In the genomic region with DNA sequence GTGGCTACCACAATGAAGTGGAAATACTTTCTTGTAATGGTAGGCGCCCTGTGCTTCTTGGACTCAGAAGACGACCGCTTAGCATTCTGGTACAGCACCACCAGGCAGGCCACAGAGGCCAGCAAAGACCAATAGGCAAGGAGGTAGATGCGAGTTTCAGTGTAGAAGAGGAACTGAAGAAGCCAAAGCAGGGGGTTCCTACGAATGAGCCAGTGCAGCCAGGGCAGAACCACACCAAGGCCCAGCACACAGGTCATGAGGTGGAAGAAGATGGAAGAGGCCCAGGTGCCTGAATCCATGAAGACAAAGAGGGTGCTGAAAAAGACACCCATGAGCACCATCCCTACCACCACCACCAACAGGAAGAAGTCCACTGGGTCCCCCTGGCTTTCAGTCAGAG, we compare ENCODE assay signal across 9 mouse cellular contexts. TPM values are rescaled to one million over a fixed set of nuclear protein-coding genes. Genes with fewer than 3 reads are reported as not detected.
DNase-seq lines count a peak whose midpoint lies in the region; ATAC-seq and TF ChIP-seq lines count a peak whose summit lies in the region.
"Had no signal": no experiment of that assay in that cellular context is flagged by ENCODE, and none has a peak within 500 bp of the region (broad histone marks: within the 10 kb centered on the region; RNA-seq: fewer than 3 reads in every experiment).

No protein-coding gene starts in this region.

- no peak for TF ChIP-seq CTCF in stomach, postnatal 0 days (IDR thresholded peaks at IDR 0.05; ENCODE audit: low read depth)
- no peak for TF ChIP-seq CTCF in layer of hippocampus, adult 2 months (conservative IDR thresholded peaks at IDR 0.05)

- peaks cover 17% of the 10 kb centered on the region for H3K4me1 ChIP-seq in lung, embryonic 16.5 days (replicated peaks; ENCODE audit: control insufficient read depth, insufficient read depth, low read length)
- peaks cover 22% of the 10 kb centered on the region for H3K4me1 ChIP-seq in forebrain, embryonic 12.5 days
- peaks cover 35% of the 10 kb centered on the region for H3K4me1 ChIP-seq in liver, embryonic 12.5 days
- peaks cover 5% of the 10 kb centered on the region; the same call in 1 of the 2 replicates for H3K4me1 ChIP-seq in stomach, postnatal 0 days (replicated peaks; ENCODE audit: control insufficient read depth, insufficient read depth)

- no peak for DNase-seq in lung, postnatal 10 days
- DNase-seq in stomach, postnatal 0 days (ENCODE audit: low spot score), result no peak
- DNase-seq in layer of hippocampus, adult 2 months (ENCODE audit: low spot score in 2 of 2), result no peak
- DNase-seq in left cerebral cortex, adult 8-10 months (ENCODE audit: low spot score in 2 of 2), result no peak
- DNase-seq: kidney, adult 18-20 months had no signal

- WGBS in lung, embryonic 16.5 days, result 85% methylated on average over 5 of the region's 5 CpGs
- WGBS in forebrain, embryonic 12.5 days, result 88% methylated on average over 5 of the region's 5 CpGs
- 72% methylated on average over 5 of the region's 5 CpGs for WGBS in liver, embryonic 12.5 days (ENCODE audit: insufficient replicate concordance)
- 88% methylated on average over 5 of the region's 5 CpGs for WGBS in stomach, postnatal 0 days

- H3K4me3 ChIP-seq in lung, embryonic 16.5 days (ENCODE audit: low read length), result peak overlapping the region; percentile 92
- H3K4me3 ChIP-seq in forebrain, embryonic 12.5 days (replicated peaks), result peak overlapping the region; percentile 96
- peak overlapping the region; percentile 91 for H3K4me3 ChIP-seq in liver, embryonic 12.5 days
- H3K4me3 ChIP-seq in stomach, postnatal 0 days (ENCODE audit: low read depth, low read length), result peak overlapping the region; percentile 85; the same call in 1 of the 2 replicates
- no peak overlapping the region; the same call in 1 of the 2 replicates for H3K4me3 ChIP-seq in layer of hippocampus, adult 2 months

- no peaks in the 10 kb centered on the region for H3K9me3 ChIP-seq in lung, embryonic 16.5 days (ENCODE audit: control insufficient read depth, low read length)
- no peaks in the 10 kb centered on the region for H3K9me3 ChIP-seq in forebrain, embryonic 12.5 days
- H3K9me3 ChIP-seq in liver, embryonic 12.5 days (replicated peaks), result 0 out of 2 replicates have a peak, but pooled peaks cover 3% of the 10 kb centered on the region
- H3K9me3 ChIP-seq in stomach, postnatal 0 days (ENCODE audit: control insufficient read depth, low read length), result no peaks in the 10 kb centered on the region

- H3K27me3 ChIP-seq in lung, embryonic 16.5 days (ENCODE audit: control insufficient read depth, insufficient read depth, low read depth, low read length), result no peaks in the 10 kb centered on the region
- no peaks in the 10 kb centered on the region for H3K27me3 ChIP-seq in forebrain, embryonic 12.5 days
- no peaks in the 10 kb centered on the region for H3K27me3 ChIP-seq in liver, embryonic 12.5 days (replicated peaks)
- no peaks in the 10 kb centered on the region for H3K27me3 ChIP-seq in stomach, postnatal 0 days (ENCODE audit: control insufficient read depth, insufficient read depth, low read length)

- ATAC-seq in lung, embryonic 16.5 days (ENCODE audit: low read depth), result no peak
- ATAC-seq in forebrain, embryonic 12.5 days (ENCODE audit: low FRiP score), result no peak
- ATAC-seq in liver, embryonic 12.5 days, result no peak
- ATAC-seq in stomach, postnatal 0 days (ENCODE audit: low FRiP score, low TSS enrichment), result no peak

- H3K9ac ChIP-seq in lung, embryonic 16.5 days (ENCODE audit: low read length), result no peak overlapping the region
- H3K9ac ChIP-seq in forebrain, embryonic 12.5 days, result peak overlapping the region; percentile 90; the same call in 1 of the 2 replicates
- H3K9ac ChIP-seq in liver, embryonic 12.5 days, result peak overlapping the region; percentile 94
- no peak overlapping the region for H3K9ac ChIP-seq in stomach, postnatal 0 days (ENCODE audit: low read length)

- no peak for TF ChIP-seq EP300 in stomach, postnatal 0 days (optimal IDR thresholded peaks at IDR 0.05)

- H3K4me2 ChIP-seq in lung, embryonic 16.5 days (ENCODE audit: low read depth, low read length), result peak overlapping the region; percentile 91
- H3K4me2 ChIP-seq in forebrain, embryonic 12.5 days, result peak overlapping the region; percentile 99
- H3K4me2 ChIP-seq in liver, embryonic 12.5 days, result peak overlapping the region; percentile 92
- peak overlapping the region; percentile 89 for H3K4me2 ChIP-seq in stomach, postnatal 0 days (replicated peaks; ENCODE audit: low read depth)

- H3K36me3 ChIP-seq in lung, embryonic 16.5 days (ENCODE audit: control insufficient read depth, insufficient read depth, low read length), result no peaks in the 10 kb centered on the region
- peaks cover 5% of the 10 kb centered on the region for H3K36me3 ChIP-seq in forebrain, embryonic 12.5 days (replicated peaks)
- peaks cover 33% of the 10 kb centered on the region for H3K36me3 ChIP-seq in liver, embryonic 12.5 days
- H3K36me3 ChIP-seq in stomach, postnatal 0 days (ENCODE audit: control insufficient read depth, insufficient read depth, low read length), result no peaks in the 10 kb centered on the region

- no peak overlapping the region for H3K27ac ChIP-seq in lung, embryonic 16.5 days (ENCODE audit: low read length)
- H3K27ac ChIP-seq in forebrain, embryonic 12.5 days, result no peak overlapping the region
- H3K27ac ChIP-seq in liver, embryonic 12.5 days, result no peak overlapping the region
- H3K27ac ChIP-seq in stomach, postnatal 0 days (replicated peaks), result no peak overlapping the region
- H3K27ac ChIP-seq in layer of hippocampus, adult 2 months, result no peak overlapping the region

RNA-seq across cellular contexts. Expression of a gene that starts 1.1 kb away (rescaled TPM):
- 30.3 and 31.4 TPM in 2 replicates for polyA plus RNA-seq in lung, embryonic 16.5 days (2015; fragmentation: Nextera tagmentation; extraction: Ambion mirVana)
- 25.4 and 25.6 TPM in 2 replicates for polyA plus RNA-seq in forebrain, embryonic 12.5 days (2016; fragmentation: Nextera tagmentation; extraction: Ambion mirVana)
- polyA plus RNA-seq in liver, embryonic 12.5 days (2016; fragmentation: Nextera tagmentation; extraction: Ambion mirVana), result 15.5 and 17.5 TPM in 2 replicates
- 21.1 and 21.9 TPM in 2 replicates for polyA plus RNA-seq in stomach, postnatal 0 days (2015; fragmentation: Nextera tagmentation; extraction: Ambion mirVana)
- total RNA-seq in layer of hippocampus, adult 2 months (2021), result 10 to 100 TPM; 22.1 to 22.2 TPM
- 10 to 100 TPM; 23.3 to 27.7 (median 25.2) TPM for total RNA-seq in left cerebral cortex, adult 8-10 months (2022)

RNA-seq across cellular contexts. Expression of a gene that starts 1.2 kb away (rescaled TPM):
- polyA plus RNA-seq in lung, embryonic 16.5 days (2015; fragmentation: Nextera tagmentation; extraction: Ambion mirVana), result 30.5 and 33.6 TPM in 2 replicates
- 42.3 and 47.0 TPM in 2 replicates for polyA plus RNA-seq in forebrain, embryonic 12.5 days (2016; fragmentation: Nextera tagmentation; extraction: Ambion mirVana)
- polyA plus RNA-seq in liver, embryonic 12.5 days (2016; fragmentation: Nextera tagmentation; extraction: Ambion mirVana), result 23.9 and 25.8 TPM in 2 replicates
- 8.5 and 9.9 TPM in 2 replicates for polyA plus RNA-seq in stomach, postnatal 0 days (2015; fragmentation: Nextera tagmentation; extraction: Ambion mirVana)
- total RNA-seq in layer of hippocampus, adult 2 months (2021), result 10 to 100 TPM; 19.0 to 25.9 TPM
- total RNA-seq in left cerebral cortex, adult 8-10 months (2022), result 10 to 100 TPM; 16.7 to 23.0 (median 19.6) TPM

RNA-seq across cellular contexts. Expression of a gene that starts 4.2 kb away (rescaled TPM):
- polyA plus RNA-seq in lung, embryonic 16.5 days (2015; fragmentation: Nextera tagmentation; extraction: Ambion mirVana), result not detected in 2 replicates
- not detected in 2 replicates for polyA plus RNA-seq in forebrain, embryonic 12.5 days (2016; fragmentation: Nextera tagmentation; extraction: Ambion mirVana)
- polyA plus RNA-seq in liver, embryonic 12.5 days (2016; fragmentation: Nextera tagmentation; extraction: Ambion mirVana), result not detected in 2 replicates
- not detected in 2 replicates for polyA plus RNA-seq in stomach, postnatal 0 days (2015; fragmentation: Nextera tagmentation; extraction: Ambion mirVana)
- total RNA-seq in layer of hippocampus, adult 2 months (2021), result not detected
- not detected for total RNA-seq in left cerebral cortex, adult 8-10 months (2022)
- polyA plus RNA-seq: brain, embryonic 14.5 days had no signal

RNA-seq across cellular contexts. Expression of a gene that starts 19.0 kb away (rescaled TPM):
- 7.4 and 8.2 TPM in 2 replicates for polyA plus RNA-seq in lung, embryonic 16.5 days (2015; fragmentation: Nextera tagmentation; extraction: Ambion mirVana)
- polyA plus RNA-seq in forebrain, embryonic 12.5 days (2016; fragmentation: Nextera tagmentation; extraction: Ambion mirVana), result 5.0 and 5.4 TPM in 2 replicates
- polyA plus RNA-seq in liver, embryonic 12.5 days (2016; fragmentation: Nextera tagmentation; extraction: Ambion mirVana), result 6.9 and 7.4 TPM in 2 replicates
- 5.8 and 7.1 TPM in 2 replicates for polyA plus RNA-seq in stomach, postnatal 0 days (2015; fragmentation: Nextera tagmentation; extraction: Ambion mirVana)
- total RNA-seq in layer of hippocampus, adult 2 months (2021), result 10 to 100 TPM; 21.5 to 22.2 TPM
- total RNA-seq in left cerebral cortex, adult 8-10 months (2022), result 10 to 100 TPM; 16.6 to 22.2 (median 19.5) TPM

RNA-seq across cellular contexts. Expression of a gene that starts 44.6 kb away (rescaled TPM):
- polyA plus RNA-seq in lung, embryonic 16.5 days (2015; fragmentation: Nextera tagmentation; extraction: Ambion mirVana), result 0.16 and 0.18 TPM in 2 replicates
- 0.29 and 0.64 TPM in 2 replicates for polyA plus RNA-seq in forebrain, embryonic 12.5 days (2016; fragmentation: Nextera tagmentation; extraction: Ambion mirVana)
- 0.11 and 0.12 TPM in 2 replicates for polyA plus RNA-seq in liver, embryonic 12.5 days (2016; fragmentation: Nextera tagmentation; extraction: Ambion mirVana)
- polyA plus RNA-seq in stomach, postnatal 0 days (2015; fragmentation: Nextera tagmentation; extraction: Ambion mirVana), result 0.05 and 0.11 TPM in 2 replicates
- total RNA-seq in layer of hippocampus, adult 2 months (2021), result 10 to 100 TPM in 1 of 2 experiments, 1 to 10 TPM in 1; 8.7 to 10.9 TPM
- total RNA-seq in left cerebral cortex, adult 8-10 months (2022), result 1 to 10 TPM; 3.8 to 8.8 (median 5.5) TPM

Comparison
In these comparisons a context has a peak if more than half of its experiments do, and no peak if none do; other contexts are left out.
1. H3K9ac ChIP-seq: peak in forebrain, embryonic 12.5 days (single experiment) and liver, embryonic 12.5 days (single experiment); none in lung, embryonic 16.5 days (single experiment) and stomach, postnatal 0 days (single experiment).
2. Peak in every context shown above with its lines, with median percentiles within 50 percentile points of each other: H3K4me2 ChIP-seq.